Mouse (Mus musculus): ENCODE data around the gene Zfp868. TPM values are rescaled to one million over a fixed set of nuclear protein-coding genes. Genes with fewer than 3 reads are reported as not detected.
"Not testable (repeated sequence)": the region's sequence is repeated elsewhere in the genome, so short reads cannot be mapped to it uniquely, and the experiment has no call there.

The Zfp868 gene
- 22.9 and 23.7 TPM in 2 replicates for total RNA-seq (2015)
- total RNA-seq (2017) = 14.0 TPM in 2 replicates

- peak; percentile 98 for ATAC-seq (ENCODE audit: poor library complexity, severe bottlenecking)
These were observed at the start of gene Zfp868 for GRCm38 (mm10) chr8:69625095-69625789. Gene Zfp868 (minus strand): TSS chr8:69625548.

DNA sequence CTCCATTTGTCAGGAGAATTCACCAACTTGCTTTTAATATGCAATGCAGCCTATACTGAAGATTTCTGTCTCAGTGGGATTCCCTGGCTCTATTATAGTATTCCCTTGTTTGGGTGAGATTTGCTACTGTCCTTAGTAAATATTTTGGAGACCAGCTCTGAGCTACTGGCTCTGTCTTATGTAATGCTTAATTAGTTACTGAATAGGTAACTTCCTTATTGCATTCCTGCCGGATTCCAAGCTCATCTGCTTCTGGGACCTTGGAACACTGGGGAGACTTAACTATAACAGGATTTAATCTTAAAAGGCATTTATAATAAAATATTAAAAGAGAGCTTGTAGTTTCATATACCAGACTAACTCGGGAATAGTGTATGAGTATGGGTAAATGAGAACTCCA is 39.7 kb upstream of the Zfp868 start:
- not testable (repeated sequence) for ATAC-seq (ENCODE audit: poor library complexity, severe bottlenecking)

- ATAC-seq (ENCODE audit: poor library complexity, severe bottlenecking) = no peak
These were observed 35.9 kb upstream of the Zfp868 start for GRCm38 (mm10) chr8:69661294-69661693.

- ATAC-seq (ENCODE audit: poor library complexity, severe bottlenecking) = peak; percentile 97
These were observed 29.1 kb upstream of the Zfp868 start, which contains the start of gene Zfp964 for GRCm38 (mm10) chr8:69654358-69654981. Gene Zfp964 (plus strand): TSS chr8:69654479.

GRCm38 (mm10) chr8:69653808-69654357 is 28.5 kb upstream of the Zfp868 start:
- no peak for ATAC-seq (ENCODE audit: poor library complexity, severe bottlenecking)

- no peak for ATAC-seq (ENCODE audit: poor library complexity, severe bottlenecking)
These were observed 7.3 kb downstream of the Zfp868 start for GRCm38 (mm10) chr8:69618078-69618477.

DNA sequence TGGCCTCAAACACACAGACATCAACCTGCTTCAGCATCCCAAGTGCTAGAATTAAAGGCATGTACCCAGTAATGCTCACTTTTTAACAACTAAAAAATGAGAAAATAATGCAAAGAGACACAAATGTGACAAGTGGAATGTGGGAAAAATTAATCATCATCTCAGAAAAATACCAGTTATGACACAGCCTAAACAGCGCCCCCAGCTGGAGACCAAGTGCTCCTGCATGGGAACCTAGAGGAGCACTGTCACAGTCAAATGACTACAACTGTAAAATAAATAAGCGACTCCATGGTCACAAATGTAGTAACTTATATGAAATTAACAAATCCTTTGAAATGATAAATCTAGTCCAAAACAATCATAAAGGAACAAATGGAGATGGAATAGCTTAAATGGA is 10.7 kb downstream of the Zfp868 start:
- no peak for ATAC-seq (ENCODE audit: poor library complexity, severe bottlenecking)

DNA sequence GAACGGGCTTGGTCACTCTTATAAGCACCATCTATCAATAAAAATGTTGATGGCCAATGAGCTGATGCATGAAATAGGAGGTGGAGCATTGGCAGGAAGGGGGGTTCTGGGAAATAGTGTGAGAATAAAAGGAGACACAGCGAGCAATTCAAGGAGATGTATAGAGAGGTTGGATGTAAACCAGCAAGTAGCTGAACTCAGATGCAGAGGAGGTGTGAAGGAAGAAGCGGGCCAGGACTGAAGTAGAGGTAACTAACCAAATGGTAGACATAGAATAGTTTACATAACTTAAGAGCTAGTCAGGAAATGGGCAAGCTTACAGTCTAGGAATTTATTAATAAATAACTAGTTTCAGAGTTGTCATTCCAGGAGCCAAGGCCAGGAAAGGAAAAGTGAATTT is 27.8 kb downstream of the Zfp868 start:
- not testable (repeated sequence) for ATAC-seq (ENCODE audit: poor library complexity, severe bottlenecking)

- peak; percentile 18; the same call in 1 of the 2 replicates for ATAC-seq (ENCODE audit: poor library complexity, severe bottlenecking)
These were observed 40.6 kb downstream of the Zfp868 start for GRCm38 (mm10) chr8:69584611-69585202.

GRCm38 (mm10) chr8:69584201-69584600 is 41.1 kb downstream of the Zfp868 start:
- not testable (repeated sequence) for ATAC-seq (ENCODE audit: poor library complexity, severe bottlenecking)

Other genes starting within 250 kb of the Zfp868 start
- not detected in 2 replicates for gene Gm9495, start 172.0 kb downstream of the Zfp868 start, total RNA-seq (2015)
- not detected in 2 replicates for gene Gm9495, start 172.0 kb downstream of the Zfp868 start, total RNA-seq (2017)
- gene Gm7697, start 102.6 kb downstream of the Zfp868 start, total RNA-seq (2015) = not detected in 2 replicates
- not detected in 2 replicates for gene Gm7697, start 102.6 kb downstream of the Zfp868 start, total RNA-seq (2017)
- gene Zfp964, start 28.9 kb upstream of the Zfp868 start, total RNA-seq (2015) = 0.76 and 0.89 TPM in 2 replicates
- 0.33 TPM in 1 of 2 replicates, not detected in the other for gene Zfp964, start 28.9 kb upstream of the Zfp868 start, total RNA-seq (2017)
- 16.7 and 17.9 TPM in 2 replicates for gene Zfp869, start 85.2 kb upstream of the Zfp868 start, total RNA-seq (2015)
- gene Zfp869, start 85.2 kb upstream of the Zfp868 start, total RNA-seq (2017) = 18.1 and 21.5 TPM in 2 replicates
- 7.2 and 8.0 TPM in 2 replicates for gene Zfp963, start 124.4 kb upstream of the Zfp868 start, total RNA-seq (2015)
- 3.7 and 5.5 TPM in 2 replicates for gene Zfp963, start 124.4 kb upstream of the Zfp868 start, total RNA-seq (2017)
- not detected in 2 replicates for gene Gm20422, start 149.3 kb upstream of the Zfp868 start, total RNA-seq (2015)
- gene Gm20422, start 149.3 kb upstream of the Zfp868 start, total RNA-seq (2017) = 0.33 and 0.45 TPM in 2 replicates
- gene Atp13a1, start 165.6 kb upstream of the Zfp868 start, total RNA-seq (2015) = 19.5 and 21.1 TPM in 2 replicates
- 15.6 and 16.9 TPM in 2 replicates for gene Atp13a1, start 165.6 kb upstream of the Zfp868 start, total RNA-seq (2017)
- 23.6 TPM in 2 replicates for gene Zfp866, start 165.6 kb upstream of the Zfp868 start, total RNA-seq (2015)
- 24.9 and 27.2 TPM in 2 replicates for gene Zfp866, start 165.6 kb upstream of the Zfp868 start, total RNA-seq (2017)
- gene Gmip, start 183.1 kb upstream of the Zfp868 start, total RNA-seq (2015) = 60.6 and 62.2 TPM in 2 replicates
- gene Gmip, start 183.1 kb upstream of the Zfp868 start, total RNA-seq (2017) = 59.3 and 82.0 TPM in 2 replicates
- gene Lpar2, start 196.9 kb upstream of the Zfp868 start, total RNA-seq (2015) = 1.7 and 2.0 TPM in 2 replicates
- 0.57 and 0.59 TPM in 2 replicates for gene Lpar2, start 196.9 kb upstream of the Zfp868 start, total RNA-seq (2017)
- gene Pbx4, start 206.9 kb upstream of the Zfp868 start, total RNA-seq (2015) = 1.3 and 2.4 TPM in 2 replicates
- gene Pbx4, start 206.9 kb upstream of the Zfp868 start, total RNA-seq (2017) = 0.57 and 1.9 TPM in 2 replicates